Mouse (Mus musculus): ENCODE data around the gene Adgrv1. TPM values are rescaled to one million over a fixed set of nuclear protein-coding genes. Genes with fewer than 3 reads are reported as not detected.
"Not testable (repeated sequence)": the region's sequence is repeated elsewhere in the genome, so short reads cannot be mapped to it uniquely, and the experiment has no call there.

Gene Adgrv1
- polyA plus RNA-seq, 1 experiment from 2014 or later = 0.86 TPM

DNA sequence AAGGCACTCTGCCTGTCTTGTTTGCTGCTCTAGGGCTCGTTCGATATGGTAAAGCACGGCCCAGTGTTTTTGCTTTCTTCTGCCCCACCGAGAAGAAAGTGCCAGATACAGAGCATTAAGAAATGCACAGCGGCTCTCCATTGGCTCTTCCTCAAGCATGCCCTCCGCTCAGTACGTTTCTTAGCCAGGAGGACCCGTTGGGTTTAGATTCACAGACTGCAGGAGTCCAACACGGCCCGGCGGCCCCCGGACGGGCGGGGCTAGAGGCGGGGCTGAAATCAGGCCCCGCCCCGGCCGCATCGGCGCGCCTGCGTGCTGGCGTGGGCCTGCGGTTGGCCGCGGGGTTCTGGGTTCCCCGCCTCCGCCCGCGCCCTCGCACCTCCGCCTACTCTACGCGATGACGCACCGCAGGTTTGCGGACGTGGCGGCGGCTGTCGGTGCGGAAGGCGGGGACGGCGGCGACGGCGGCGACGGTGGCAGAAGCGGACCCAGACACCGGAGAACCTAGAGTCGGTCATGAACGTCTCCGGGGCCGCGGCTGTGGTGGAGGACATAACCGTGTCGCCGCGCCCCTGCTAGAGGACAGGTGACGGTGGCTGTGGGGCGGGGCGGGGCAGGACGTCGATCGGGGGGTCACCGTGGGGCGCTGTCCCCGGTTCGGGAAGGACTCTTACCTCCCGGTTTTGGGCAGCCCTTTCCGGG lies 24.5 kb upstream of the Adgrv1 start, which contains the start of gene Lysmd3:
Lysmd3 (plus strand) TSS at position 313 of the 702 bp plus-strand sequence.
- Histone ChIP-seq H3K4me2 (replicated peaks; ENCODE audit: low read depth) (peak within 1 kb of the TSS; percentile 75), H3K9me3 (ENCODE audit: control insufficient read depth) (no peaks in the 10 kb centered on the region), H3K9ac (ENCODE audit: low read depth, low read length) (peak within 1 kb of the TSS; percentile 90), H3K4me3 (ENCODE audit: low read depth, low read length) (peak within 1 kb of the TSS; percentile 90), H3K27ac (ENCODE audit: low read depth, low read length) (peak within 1 kb of the TSS; percentile 94), H3K27me3 (replicated peaks; ENCODE audit: control insufficient read depth, insufficient read depth, low read length) (no peaks in the 10 kb centered on the region), H3K4me1 (replicated peaks; ENCODE audit: control insufficient read depth, insufficient read depth, low read length) (peaks cover 5% of the 10 kb centered on the region; the same call in 1 of the 2 replicates), H3K36me3 (ENCODE audit: control insufficient read depth, insufficient read depth) (0 out of 2 replicates have a peak, but pooled peaks cover 4% of the 10 kb centered on the region)
- peak; percentile 99 for ATAC-seq
- no peak for TF ChIP-seq CTCF (IDR thresholded peaks at IDR 0.05; ENCODE audit: low read depth)
- under 1% methylated on average over 72 of the region's 73 CpGs for WGBS

- Histone ChIP-seq H3K9me3 (ENCODE audit: control insufficient read depth) (no peaks in the 10 kb centered on the region), H3K36me3 (ENCODE audit: control insufficient read depth, insufficient read depth) (0 out of 2 replicates have a peak, but pooled peaks cover 4% of the 10 kb centered on the region), H3K27ac (ENCODE audit: low read depth, low read length) (peak overlapping the region; percentile 94), H3K4me3 (ENCODE audit: low read depth, low read length) (peak overlapping the region; percentile 90), H3K9ac (ENCODE audit: low read depth, low read length) (peak overlapping the region; percentile 90), H3K4me1 (replicated peaks; ENCODE audit: control insufficient read depth, insufficient read depth, low read length) (peaks cover 5% of the 10 kb centered on the region; the same call in 1 of the 2 replicates), H3K27me3 (replicated peaks; ENCODE audit: control insufficient read depth, insufficient read depth, low read length) (no peaks in the 10 kb centered on the region), H3K4me2 (replicated peaks; ENCODE audit: low read depth) (peak overlapping the region; percentile 75)
- peak; percentile 80; the same call in 1 of the 2 replicates for ATAC-seq
- 0 out of 2 replicates have a peak, but pooled peaks have one; percentile 19 for TF ChIP-seq CTCF (IDR thresholded peaks at IDR 0.05; ENCODE audit: low read depth)
- 23% methylated on average over 5 of the region's 5 CpGs for WGBS
Measured at GRCm38 (mm10) chr13:81657008-81657350, 24.0 kb upstream of the Adgrv1 start.

DNA sequence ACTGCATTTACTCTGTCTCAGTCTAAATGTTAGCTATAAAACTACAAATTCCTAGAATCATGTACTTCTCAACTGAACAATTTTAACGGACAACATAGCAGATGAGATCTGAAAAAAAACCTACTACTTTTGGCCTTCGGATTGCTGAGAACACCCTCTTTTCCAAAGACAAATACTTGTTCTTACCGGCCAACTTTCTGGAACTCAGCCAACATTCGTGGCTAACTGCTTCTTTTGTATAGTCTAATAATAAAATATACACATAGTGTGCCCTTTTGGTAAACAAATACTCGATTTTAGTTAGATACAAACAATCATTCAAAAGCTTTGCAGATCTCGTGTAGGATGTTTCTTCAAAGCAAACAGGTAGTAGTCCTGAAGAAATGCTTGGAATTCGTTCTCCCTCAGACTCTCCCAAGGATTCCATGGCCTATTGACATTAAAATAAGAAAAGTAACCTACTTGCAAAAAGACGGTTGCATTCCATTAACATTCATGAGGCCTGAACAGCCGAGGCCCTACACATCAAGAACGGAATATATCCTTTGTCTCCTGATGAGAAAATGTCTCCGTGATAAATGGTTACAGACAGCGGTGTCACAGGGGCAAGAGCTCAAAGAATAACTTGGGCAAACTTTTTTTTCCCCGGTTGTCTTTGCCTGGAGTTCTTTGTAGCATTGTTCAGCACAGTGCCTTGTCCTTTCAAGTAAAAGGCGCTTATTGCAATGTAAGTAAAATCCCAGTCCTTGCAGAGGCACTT lies 23.3 kb upstream of the Adgrv1 start:
- Histone ChIP-seq H3K4me1 (replicated peaks; ENCODE audit: control insufficient read depth, insufficient read depth, low read length) (peaks cover 5% of the 10 kb centered on the region; the same call in 1 of the 2 replicates), H3K36me3 (ENCODE audit: control insufficient read depth, insufficient read depth) (0 out of 2 replicates have a peak, but pooled peaks cover 4% of the 10 kb centered on the region), H3K27ac (ENCODE audit: low read depth, low read length) (peak overlapping the region; percentile 35; the same call in 1 of the 2 replicates), H3K9me3 (ENCODE audit: control insufficient read depth) (no peaks in the 10 kb centered on the region), H3K9ac (ENCODE audit: low read depth, low read length) (no peak overlapping the region), H3K4me2 (replicated peaks; ENCODE audit: low read depth) (peak overlapping the region; percentile 75; the same call in 1 of the 2 replicates), H3K27me3 (replicated peaks; ENCODE audit: control insufficient read depth, insufficient read depth, low read length) (no peaks in the 10 kb centered on the region), H3K4me3 (ENCODE audit: low read depth, low read length) (no peak overlapping the region)
- no peak for TF ChIP-seq CTCF (IDR thresholded peaks at IDR 0.05; ENCODE audit: low read depth)
- no peak for ATAC-seq
- 40% methylated on average over 14 of the region's 14 CpGs for WGBS

DNA sequence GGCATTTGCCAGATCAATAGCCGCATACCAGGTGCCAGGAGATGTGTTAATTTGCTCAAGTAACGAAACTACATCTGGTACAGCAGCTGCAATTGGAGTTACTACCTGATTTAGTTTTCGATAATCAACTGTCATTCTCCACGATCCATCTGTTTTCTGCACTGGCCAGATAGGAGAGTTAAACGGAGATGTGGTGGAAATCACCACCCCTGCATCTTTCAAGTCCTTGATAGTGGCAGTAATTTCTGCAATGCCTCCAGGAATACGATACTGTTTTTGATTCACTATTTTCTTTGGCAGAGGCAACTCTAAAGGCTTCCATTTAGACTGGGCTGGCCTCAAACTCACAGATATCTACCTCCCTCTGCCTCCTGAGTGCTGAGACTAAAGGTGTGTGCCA lies 17.4 kb upstream of the Adgrv1 start:
- ATAC-seq; H3K27ac ChIP-seq (ENCODE audit: low read depth, low read length); H3K27me3 ChIP-seq (replicated peaks; ENCODE audit: control insufficient read depth, insufficient read depth, low read length); H3K4me1 ChIP-seq (replicated peaks; ENCODE audit: control insufficient read depth, insufficient read depth, low read length); H3K4me3 ChIP-seq (ENCODE audit: low read depth, low read length); H3K9me3 ChIP-seq (ENCODE audit: control insufficient read depth); H3K4me2 ChIP-seq (replicated peaks; ENCODE audit: low read depth); H3K36me3 ChIP-seq (ENCODE audit: control insufficient read depth, insufficient read depth); H3K9ac ChIP-seq (ENCODE audit: low read depth, low read length): not testable (repeated sequence)
- WGBS = 79% methylated on average over 4 of the region's 6 CpGs

DNA sequence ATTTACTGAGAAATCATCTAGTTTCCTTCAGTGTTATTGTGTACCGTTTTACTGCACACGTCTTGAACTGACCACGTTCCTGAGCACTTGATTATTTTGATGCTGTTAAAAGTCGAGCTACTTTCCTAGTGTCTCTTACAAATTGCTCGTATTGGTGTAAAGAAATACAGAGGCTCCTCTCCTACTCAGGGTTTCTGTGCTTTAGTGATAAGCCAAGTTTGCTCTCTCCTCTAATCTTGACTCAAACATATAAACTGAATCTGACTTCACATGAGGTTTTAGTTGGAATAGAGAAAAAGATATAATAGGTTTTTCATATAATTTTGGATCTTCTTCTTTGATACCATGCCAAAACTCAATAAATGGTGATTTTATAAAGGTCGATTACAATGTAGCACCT lies 13.4 kb upstream of the Adgrv1 start:
- no peak overlapping the region for H3K9ac ChIP-seq (ENCODE audit: low read depth, low read length)
- H3K27me3 ChIP-seq (replicated peaks; ENCODE audit: control insufficient read depth, insufficient read depth, low read length) = no peaks in the 10 kb centered on the region
- no peaks in the 10 kb centered on the region for H3K4me1 ChIP-seq (replicated peaks; ENCODE audit: control insufficient read depth, insufficient read depth, low read length)
- no peaks in the 10 kb centered on the region for H3K9me3 ChIP-seq (ENCODE audit: control insufficient read depth)
- no peak overlapping the region for H3K27ac ChIP-seq (ENCODE audit: low read depth, low read length)
- ATAC-seq = no peak
- no peaks in the 10 kb centered on the region for H3K36me3 ChIP-seq (ENCODE audit: control insufficient read depth, insufficient read depth)
- H3K4me2 ChIP-seq (replicated peaks; ENCODE audit: low read depth) = no peak overlapping the region
- WGBS = 78% methylated on average over 6 of the region's 6 CpGs
- no peak overlapping the region for H3K4me3 ChIP-seq (ENCODE audit: low read depth, low read length)
- TF ChIP-seq CTCF (IDR thresholded peaks at IDR 0.05; ENCODE audit: low read depth) = no peak

DNA sequence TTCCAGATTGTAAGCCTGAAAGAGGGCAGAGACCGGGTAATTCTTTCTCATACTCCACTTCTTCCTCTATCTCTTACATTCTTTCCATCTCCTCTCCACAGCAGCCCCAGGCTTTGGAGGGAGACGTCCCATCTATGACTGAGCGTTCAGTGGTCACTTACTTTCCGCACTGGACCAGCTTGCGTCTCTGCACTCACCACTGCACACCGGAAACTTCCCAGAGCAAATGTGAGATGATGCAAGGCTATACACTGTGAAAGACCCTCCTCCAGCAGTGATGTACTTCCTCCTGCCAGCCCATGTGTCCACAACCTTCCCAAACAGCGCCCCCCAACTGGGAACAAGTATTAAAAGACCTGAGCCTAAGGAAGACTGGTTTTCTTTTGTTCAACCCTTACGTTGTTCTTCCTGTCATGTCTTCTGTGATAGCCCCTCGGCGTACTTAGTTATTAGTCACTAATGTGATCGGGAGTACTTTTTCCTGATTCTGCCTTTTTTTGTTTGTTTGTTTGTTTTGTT lies 11.2 kb upstream of the Adgrv1 start:
- H3K9ac ChIP-seq (ENCODE audit: low read depth, low read length) = no peak overlapping the region
- no peaks in the 10 kb centered on the region for H3K4me1 ChIP-seq (replicated peaks; ENCODE audit: control insufficient read depth, insufficient read depth, low read length)
- no peak for ATAC-seq
- 90% methylated on average over 11 of the region's 11 CpGs for WGBS
- no peak overlapping the region for H3K4me3 ChIP-seq (ENCODE audit: low read depth, low read length)
- H3K36me3 ChIP-seq (ENCODE audit: control insufficient read depth, insufficient read depth) = no peaks in the 10 kb centered on the region
- H3K27me3 ChIP-seq (replicated peaks; ENCODE audit: control insufficient read depth, insufficient read depth, low read length) = no peaks in the 10 kb centered on the region
- no peak overlapping the region for H3K4me2 ChIP-seq (replicated peaks; ENCODE audit: low read depth)
- H3K27ac ChIP-seq (ENCODE audit: low read depth, low read length) = no peak overlapping the region
- no peaks in the 10 kb centered on the region for H3K9me3 ChIP-seq (ENCODE audit: control insufficient read depth)
- no peak for TF ChIP-seq CTCF (IDR thresholded peaks at IDR 0.05; ENCODE audit: low read depth)
